Mouse (Mus musculus): ENCODE measurements around the gene Tmem190. TPM values are rescaled to one million over a fixed set of nuclear protein-coding genes. Genes with fewer than 3 reads are reported as not detected.

The Tmem190 gene
- polyA plus RNA-seq, 1 experiment from 2014 or later = not detected

DNA sequence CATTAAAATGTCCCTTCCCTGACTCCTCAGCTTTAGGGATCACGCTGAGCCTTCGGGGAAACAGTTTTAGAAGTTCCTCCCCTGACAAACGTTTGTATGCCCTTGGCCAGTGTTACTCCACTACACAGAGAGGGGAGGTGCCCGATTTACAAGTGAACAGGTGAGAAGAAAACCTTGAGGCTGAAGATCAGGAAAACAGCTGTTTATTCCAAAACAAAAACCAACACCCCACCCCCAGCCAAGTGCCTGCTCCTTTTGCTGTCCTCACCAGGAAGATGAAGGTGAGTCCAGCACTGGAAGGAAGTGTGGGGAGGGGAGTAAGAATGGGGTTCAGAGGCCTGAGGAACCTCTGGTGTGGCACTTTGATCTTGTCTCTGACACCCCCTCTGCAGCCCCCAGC is 42.6 kb downstream of the Tmem190 start:
- H3K9ac ChIP-seq (replicated peaks) = no peak overlapping the region
- no peak overlapping the region for H3K27ac ChIP-seq (replicated peaks)
- ATAC-seq (replicated peaks) = no peak
- WGBS = 54% methylated on average over 4 of the region's 4 CpGs
- no peaks in the 10 kb centered on the region for H3K9me3 ChIP-seq
- H3K4me1 ChIP-seq = no peaks in the 10 kb centered on the region
- no peak overlapping the region for H3K4me3 ChIP-seq
- peaks cover 13% of the 10 kb centered on the region for H3K36me3 ChIP-seq
- no peaks in the 10 kb centered on the region for H3K27me3 ChIP-seq
- H3K4me2 ChIP-seq (replicated peaks) = no peak overlapping the region

DNA sequence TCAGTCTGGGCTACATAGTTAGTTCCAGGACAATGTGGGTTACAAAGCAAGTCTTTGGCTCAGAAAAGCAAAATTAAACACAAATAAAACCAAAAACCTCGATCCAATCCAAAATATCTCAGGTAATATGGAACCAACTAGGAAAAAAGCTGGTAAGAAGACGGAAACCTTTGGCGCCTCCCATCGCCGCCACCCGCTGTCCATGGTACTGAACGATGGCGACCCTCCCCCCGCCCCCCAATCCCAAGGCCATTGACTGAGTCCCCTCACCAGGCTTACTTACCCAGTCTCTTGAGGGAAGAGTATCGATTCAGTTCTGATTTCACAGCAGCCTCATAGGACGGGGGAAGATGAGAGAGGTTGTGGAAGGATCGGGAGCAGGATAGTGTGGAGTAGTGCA is 47.7 kb downstream of the Tmem190 start:
- Histone ChIP-seq H3K9ac (replicated peaks) (no peak overlapping the region), H3K4me3 (no peak overlapping the region), H3K4me1 (peaks cover 1% of the 10 kb centered on the region; the same call in 1 of the 2 replicates), H3K27ac (replicated peaks) (no peak overlapping the region), H3K9me3 (no peaks in the 10 kb centered on the region), H3K27me3 (no peaks in the 10 kb centered on the region), H3K4me2 (replicated peaks) (no peak overlapping the region), H3K36me3 (peaks cover 16% of the 10 kb centered on the region)
- WGBS = 7% methylated on average over 12 of the region's 12 CpGs
- no peak for ATAC-seq (replicated peaks)

Other genes starting within 250 kb of the Tmem190 start
- 158 and 164 TPM in 2 replicates for gene Syt5, start 235.4 kb upstream of the Tmem190 start, polyA plus RNA-seq (2015; fragmentation: Nextera tagmentation; extraction: Ambion mirVana)
- gene Ptprh, start 178.9 kb upstream of the Tmem190 start, polyA plus RNA-seq (2015; fragmentation: Nextera tagmentation; extraction: Ambion mirVana) = 0.24 and 0.52 TPM in 2 replicates
- 2.7 and 3.1 TPM in 2 replicates for gene Tmem86b, start 151.5 kb upstream of the Tmem190 start, polyA plus RNA-seq (2015; fragmentation: Nextera tagmentation; extraction: Ambion mirVana)
- gene Ppp6r1, start 123.9 kb upstream of the Tmem190 start, polyA plus RNA-seq (2015; fragmentation: Nextera tagmentation; extraction: Ambion mirVana) = 9.2 and 9.3 TPM in 2 replicates
- 142 and 146 TPM in 2 replicates for gene Hspbp1, start 97.9 kb upstream of the Tmem190 start, polyA plus RNA-seq (2015; fragmentation: Nextera tagmentation; extraction: Ambion mirVana)
- gene Brsk1, start 92.3 kb upstream of the Tmem190 start, polyA plus RNA-seq (2015; fragmentation: Nextera tagmentation; extraction: Ambion mirVana) = 6.7 and 7.9 TPM in 2 replicates
- gene Tmem150b, start 57.7 kb upstream of the Tmem190 start, polyA plus RNA-seq (2015; fragmentation: Nextera tagmentation; extraction: Ambion mirVana) = 0.08 and 0.24 TPM in 2 replicates
- 64.3 and 70.6 TPM in 2 replicates for gene Kmt5c, start 42.8 kb upstream of the Tmem190 start, polyA plus RNA-seq (2015; fragmentation: Nextera tagmentation; extraction: Ambion mirVana)
- gene Cox6b2, start 29.8 kb upstream of the Tmem190 start, polyA plus RNA-seq (2015; fragmentation: Nextera tagmentation; extraction: Ambion mirVana) = 13.7 and 14.1 TPM in 2 replicates
- gene Fam71e2, start 11.6 kb upstream of the Tmem190 start, polyA plus RNA-seq (2015; fragmentation: Nextera tagmentation; extraction: Ambion mirVana) = not detected in 2 replicates
- gene Il11, start 78 bp upstream of the Tmem190 start, polyA plus RNA-seq (2015; fragmentation: Nextera tagmentation; extraction: Ambion mirVana) = 0.56 and 1.2 TPM in 2 replicates
- gene Tmem238, start 6.7 kb downstream of the Tmem190 start, polyA plus RNA-seq (2015; fragmentation: Nextera tagmentation; extraction: Ambion mirVana) = 3.5 TPM in 2 replicates
- gene Rpl28, start 9.9 kb downstream of the Tmem190 start, polyA plus RNA-seq (2015; fragmentation: Nextera tagmentation; extraction: Ambion mirVana) = 224 and 256 TPM in 2 replicates
- 363 and 383 TPM in 2 replicates for gene Ube2s, start 29.7 kb downstream of the Tmem190 start, polyA plus RNA-seq (2015; fragmentation: Nextera tagmentation; extraction: Ambion mirVana)
- gene Shisa7, start 61.8 kb downstream of the Tmem190 start, polyA plus RNA-seq (2015; fragmentation: Nextera tagmentation; extraction: Ambion mirVana) = 8.8 and 10.7 TPM in 2 replicates
- gene Isoc2b, start 87.3 kb downstream of the Tmem190 start, polyA plus RNA-seq (2015; fragmentation: Nextera tagmentation; extraction: Ambion mirVana) = 3.7 and 4.8 TPM in 2 replicates
- gene Isoc2a, start 94.2 kb downstream of the Tmem190 start, polyA plus RNA-seq (2015; fragmentation: Nextera tagmentation; extraction: Ambion mirVana) = 0.65 and 0.76 TPM in 2 replicates
- 0.31 and 0.33 TPM in 2 replicates for gene Gm36210, start 123.6 kb downstream of the Tmem190 start, polyA plus RNA-seq (2015; fragmentation: Nextera tagmentation; extraction: Ambion mirVana)
- gene Zfp628, start 132.3 kb downstream of the Tmem190 start, polyA plus RNA-seq (2015; fragmentation: Nextera tagmentation; extraction: Ambion mirVana) = 4.0 and 4.2 TPM in 2 replicates
- gene Nat14, start 139.1 kb downstream of the Tmem190 start, polyA plus RNA-seq (2015; fragmentation: Nextera tagmentation; extraction: Ambion mirVana) = 35.2 and 39.3 TPM in 2 replicates
- gene Ssc5d, start 142.8 kb downstream of the Tmem190 start, polyA plus RNA-seq (2015; fragmentation: Nextera tagmentation; extraction: Ambion mirVana) = 0.24 and 0.32 TPM in 2 replicates
- gene Sbk2, start 181.5 kb downstream of the Tmem190 start, polyA plus RNA-seq (2015; fragmentation: Nextera tagmentation; extraction: Ambion mirVana) = not detected in 2 replicates
- 0.27 and 0.33 TPM in 2 replicates for gene Sbk3, start 188.2 kb downstream of the Tmem190 start, polyA plus RNA-seq (2015; fragmentation: Nextera tagmentation; extraction: Ambion mirVana)
- gene Zfp579, start 213.2 kb downstream of the Tmem190 start, polyA plus RNA-seq (2015; fragmentation: Nextera tagmentation; extraction: Ambion mirVana) = 58.9 and 60.9 TPM in 2 replicates
- gene Zfp524, start 231.5 kb downstream of the Tmem190 start, polyA plus RNA-seq (2015; fragmentation: Nextera tagmentation; extraction: Ambion mirVana) = 11.6 and 12.5 TPM in 2 replicates
- gene Fiz1, start 231.8 kb downstream of the Tmem190 start, polyA plus RNA-seq (2015; fragmentation: Nextera tagmentation; extraction: Ambion mirVana) = 52.1 TPM in 2 replicates
- gene Gm44973, start 232.6 kb downstream of the Tmem190 start, polyA plus RNA-seq (2015; fragmentation: Nextera tagmentation; extraction: Ambion mirVana) = 0.89 TPM in 1 of 2 replicates, not detected in the other
- gene Zfp865, start 237.4 kb downstream of the Tmem190 start, polyA plus RNA-seq (2015; fragmentation: Nextera tagmentation; extraction: Ambion mirVana) = 6.1 and 6.5 TPM in 2 replicates
- 39.7 and 45.8 TPM in 2 replicates for gene Ccdc106, start 237.6 kb downstream of the Tmem190 start, polyA plus RNA-seq (2015; fragmentation: Nextera tagmentation; extraction: Ambion mirVana)

Data from forebrain, embryonic 15.5 days (tissue).